Mouse (Mus musculus): ENCODE data around the gene Fbxl2. TPM values are rescaled to one million over a fixed set of nuclear protein-coding genes. Genes with fewer than 3 reads are reported as not detected.
A peak's percentile ranks its signal among the peaks of the same experiment; 100 is the strongest.

Gene Fbxl2
- polyA plus RNA-seq, 1 experiment, result 13.8 TPM

- 74% methylated on average over 6 of the region's 6 CpGs for WGBS
- no peaks in the 10 kb centered on the region for H3K4me1 ChIP-seq (ENCODE audit: control insufficient read depth, insufficient read depth, low read length)
- H3K4me3 ChIP-seq (replicated peaks; ENCODE audit: control insufficient read depth, low read depth, low read length), result no peak overlapping the region
- no peak for TF ChIP-seq CTCF (IDR thresholded peaks at IDR 0.05; ENCODE audit: control insufficient read depth, insufficient read depth, low read length)
- TF ChIP-seq POLR2A (IDR thresholded peaks at IDR 0.05; ENCODE audit: borderline replicate concordance, control insufficient read depth, low read depth, low read length), result no peak
- no peak overlapping the region for H3K27ac ChIP-seq (ENCODE audit: control insufficient read depth, insufficient read depth, low read depth, low read length, poor library complexity)
These were observed 3.5 kb downstream of the Fbxl2 start for GRCm38 (mm10) chr9:114042490-114042889.

- H3K4me1 ChIP-seq (ENCODE audit: control insufficient read depth, insufficient read depth, low read length), result no peaks in the 10 kb centered on the region
- no peak overlapping the region for H3K4me3 ChIP-seq (replicated peaks; ENCODE audit: control insufficient read depth, low read depth, low read length)
- no peak for TF ChIP-seq CTCF (IDR thresholded peaks at IDR 0.05; ENCODE audit: control insufficient read depth, insufficient read depth, low read length)
- no peak for TF ChIP-seq POLR2A (IDR thresholded peaks at IDR 0.05; ENCODE audit: borderline replicate concordance, control insufficient read depth, low read depth, low read length)
- 72% methylated on average over 4 of the region's 4 CpGs for WGBS
- H3K27ac ChIP-seq (ENCODE audit: control insufficient read depth, insufficient read depth, low read depth, low read length, poor library complexity), result no peak overlapping the region
These were observed 5.0 kb downstream of the Fbxl2 start for GRCm38 (mm10) chr9:114040945-114041344.

- TF ChIP-seq CTCF (IDR thresholded peaks at IDR 0.05; ENCODE audit: control insufficient read depth, insufficient read depth, low read length), result no peak
- TF ChIP-seq POLR2A (IDR thresholded peaks at IDR 0.05; ENCODE audit: borderline replicate concordance, control insufficient read depth, low read depth, low read length), result no peak
- no peaks in the 10 kb centered on the region; the same call in 1 of the 2 replicates for H3K4me1 ChIP-seq (ENCODE audit: control insufficient read depth, insufficient read depth, low read length)
- H3K4me3 ChIP-seq (replicated peaks; ENCODE audit: control insufficient read depth, low read depth, low read length), result peak overlapping the region; percentile 70
- WGBS, result 1% methylated on average over 52 of the region's 52 CpGs
- H3K27ac ChIP-seq (ENCODE audit: control insufficient read depth, insufficient read depth, low read depth, low read length, poor library complexity), result no peak overlapping the region; the same call in 1 of the 2 replicates
These were observed 19.6 kb downstream of the Fbxl2 start for GRCm38 (mm10) chr9:114026261-114026934.

- Histone ChIP-seq H3K4me1 (ENCODE audit: control insufficient read depth, insufficient read depth, low read length) (no peaks in the 10 kb centered on the region; the same call in 1 of the 2 replicates), H3K27ac (ENCODE audit: control insufficient read depth, insufficient read depth, low read depth, low read length, poor library complexity) (no peak overlapping the region), H3K4me3 (replicated peaks; ENCODE audit: control insufficient read depth, low read depth, low read length) (peak overlapping the region; percentile 70)
- TF ChIP-seq CTCF (IDR thresholded peaks at IDR 0.05; ENCODE audit: control insufficient read depth, insufficient read depth, low read length) (no peak), POLR2A (IDR thresholded peaks at IDR 0.05; ENCODE audit: borderline replicate concordance, control insufficient read depth, low read depth, low read length) (no peak)
- 14% methylated on average over 8 of the region's 8 CpGs for WGBS
These were observed 20.1 kb downstream of the Fbxl2 start for GRCm38 (mm10) chr9:114025846-114026245.

- Histone ChIP-seq H3K27ac (ENCODE audit: control insufficient read depth, insufficient read depth, low read depth, low read length, poor library complexity) (no peak overlapping the region), H3K4me1 (ENCODE audit: control insufficient read depth, insufficient read depth, low read length) (no peaks in the 10 kb centered on the region; the same call in none of the 2 replicates), H3K4me3 (replicated peaks; ENCODE audit: control insufficient read depth, low read depth, low read length) (no peak overlapping the region)
- 51% methylated on average over 9 of the region's 9 CpGs for WGBS
- no peak for TF ChIP-seq POLR2A (IDR thresholded peaks at IDR 0.05; ENCODE audit: borderline replicate concordance, control insufficient read depth, low read depth, low read length)
- TF ChIP-seq CTCF (IDR thresholded peaks at IDR 0.05; ENCODE audit: control insufficient read depth, insufficient read depth, low read length), result no peak
These were observed 20.8 kb downstream of the Fbxl2 start for GRCm38 (mm10) chr9:114025182-114025581.

- H3K4me1 ChIP-seq (ENCODE audit: control insufficient read depth, insufficient read depth, low read length), result no peaks in the 10 kb centered on the region; the same call in none of the 2 replicates
- no peak overlapping the region for H3K4me3 ChIP-seq (replicated peaks; ENCODE audit: control insufficient read depth, low read depth, low read length)
- TF ChIP-seq CTCF (IDR thresholded peaks at IDR 0.05; ENCODE audit: control insufficient read depth, insufficient read depth, low read length) (no peak), POLR2A (IDR thresholded peaks at IDR 0.05; ENCODE audit: borderline replicate concordance, control insufficient read depth, low read depth, low read length) (no peak)
- 67% methylated on average over 4 of the region's 4 CpGs for WGBS
- no peak overlapping the region for H3K27ac ChIP-seq (ENCODE audit: control insufficient read depth, insufficient read depth, low read depth, low read length, poor library complexity)
These were observed 23.9 kb downstream of the Fbxl2 start for GRCm38 (mm10) chr9:114022141-114022540.

GRCm38 (mm10) chr9:114019012-114019762 is 26.8 kb downstream of the Fbxl2 start:
- 26% methylated on average over 7 of the region's 7 CpGs for WGBS
- H3K27ac ChIP-seq (ENCODE audit: control insufficient read depth, insufficient read depth, low read depth, low read length, poor library complexity), result no peak overlapping the region; the same call in 1 of the 2 replicates
- no peak for TF ChIP-seq CTCF (IDR thresholded peaks at IDR 0.05; ENCODE audit: control insufficient read depth, insufficient read depth, low read length)
- no peak for TF ChIP-seq POLR2A (IDR thresholded peaks at IDR 0.05; ENCODE audit: borderline replicate concordance, control insufficient read depth, low read depth, low read length)
- peaks cover 1% of the 10 kb centered on the region for H3K4me1 ChIP-seq (ENCODE audit: control insufficient read depth, insufficient read depth, low read length)
- no peak overlapping the region for H3K4me3 ChIP-seq (replicated peaks; ENCODE audit: control insufficient read depth, low read depth, low read length)

- Histone ChIP-seq H3K4me3 (replicated peaks; ENCODE audit: control insufficient read depth, low read depth, low read length) (no peak overlapping the region), H3K27ac (ENCODE audit: control insufficient read depth, insufficient read depth, low read depth, low read length, poor library complexity) (no peak overlapping the region), H3K4me1 (ENCODE audit: control insufficient read depth, insufficient read depth, low read length) (peaks cover 1% of the 10 kb centered on the region)
- WGBS, result 23% methylated on average over 4 of the region's 4 CpGs
- TF ChIP-seq CTCF (IDR thresholded peaks at IDR 0.05; ENCODE audit: control insufficient read depth, insufficient read depth, low read length) (no peak), POLR2A (IDR thresholded peaks at IDR 0.05; ENCODE audit: borderline replicate concordance, control insufficient read depth, low read depth, low read length) (no peak)
These were observed 29.6 kb downstream of the Fbxl2 start for GRCm38 (mm10) chr9:114016402-114016801.
